Mouse (Mus musculus) erythroblast, embryonic 14.5 days (primary cell): Measurements from ENCODE around the gene Ninj2.

Experiments used
- GATA1 ChIP-seq: IDR thresholded peaks from 2 replicates; pipeline ENCODE4 v1.6.1; 2012; ENCODE audit warnings: low read length, inconsistent platforms, mixed read lengths
- TAL1 ChIP-seq: IDR thresholded peaks from 3 replicates; pipeline ENCODE4 v1.6.1; 2012; ENCODE audit warnings: low read length, inconsistent platforms, mixed read lengths

DNA sequence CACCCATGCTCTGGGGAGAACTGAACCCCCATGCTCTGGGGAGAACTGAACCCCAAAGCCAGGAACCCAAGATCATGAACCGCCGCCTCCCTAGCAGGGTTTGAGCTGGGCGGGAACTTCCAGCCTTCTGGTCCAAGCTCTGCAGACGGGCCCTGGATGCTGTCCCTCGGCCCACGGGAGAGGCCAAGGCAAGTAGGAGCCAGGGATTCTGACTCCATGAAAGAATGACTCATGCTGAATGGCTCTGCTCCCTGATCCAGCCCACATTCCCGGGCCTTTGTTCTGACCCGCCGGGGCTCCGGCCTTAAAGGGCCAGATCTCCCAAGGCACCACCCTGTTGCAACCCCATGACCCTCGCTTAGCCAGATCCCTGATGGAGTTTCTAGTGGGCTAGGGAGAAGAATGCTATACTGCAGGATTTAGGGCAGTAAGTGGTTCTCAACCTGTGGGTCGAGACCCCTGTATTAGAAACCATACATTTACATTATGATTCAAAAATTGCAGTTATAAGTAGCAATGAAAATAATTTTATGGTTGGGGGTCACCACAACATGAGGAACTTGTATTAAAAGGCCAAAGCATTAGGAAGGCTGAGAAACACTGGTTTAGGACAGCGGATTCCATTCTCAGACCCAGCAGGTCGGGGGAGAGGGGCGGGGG lies 99.2 kb downstream of the Ninj2 start:
- no peak for TF ChIP-seq GATA1
- TF ChIP-seq TAL1, result no peak
